Mouse (Mus musculus): ENCODE data around the gene Igfbp6.

DNA sequence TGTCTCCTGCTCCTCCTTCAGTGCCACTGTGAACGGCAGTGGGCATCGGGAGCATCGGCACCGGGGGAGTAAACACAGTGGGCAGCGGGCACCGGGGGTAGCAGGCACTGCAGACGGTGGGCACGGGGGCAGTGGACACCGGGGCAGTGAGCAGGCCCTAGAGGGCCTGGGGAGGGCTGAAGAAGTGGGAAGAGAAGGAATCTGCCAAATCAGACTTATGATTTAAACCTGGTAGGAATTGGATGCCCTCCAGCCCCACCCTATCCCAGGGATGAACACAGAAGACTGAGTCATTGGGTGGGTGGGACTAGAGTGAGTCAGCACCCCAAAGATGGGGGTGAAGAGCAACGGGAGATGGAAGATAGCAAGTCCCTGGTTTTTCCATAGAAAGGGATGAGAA lies 1.2 kb downstream of the Igfbp6 start:
- TF ChIP-seq EP300 (optimal IDR thresholded peaks at IDR 0.05), result no peak
- no peak for TF ChIP-seq CTCF (IDR thresholded peaks at IDR 0.05; ENCODE audit: low read depth)
